Mouse (Mus musculus) thymus, adult 2 months (tissue): Measurements from ENCODE around the gene Bud31. TPM values are rescaled to one million over a fixed set of nuclear protein-coding genes. Genes with fewer than 3 reads are reported as not detected.
"Not testable (repeated sequence)": the region's sequence is repeated elsewhere in the genome, so short reads cannot be mapped to it uniquely, and the experiment has no call there.

ENCODE experiments used
- DNase-seq: peaks from one replicate; pipeline ENCODE4 v3.0.0; 2021
- H3K27ac ChIP-seq: fragments of 200-500 bp; 2 replicates; pipeline ENCODE4 v1.5.1; 2012; ENCODE audit warnings: low read length, control low read depth; ENCODE audit not compliant: control insufficient read depth, insufficient read depth
- H3K27me3 ChIP-seq: fragments of 200-500 bp; 2 replicates; pipeline ENCODE4 v1.6.1; 2012; ENCODE audit warnings: mild to moderate bottlenecking, low read length, moderate library complexity, mixed read lengths; ENCODE audit not compliant: control insufficient read depth, insufficient read depth
- H3K36me3 ChIP-seq: fragments of 200-500 bp; 2 replicates; pipeline ENCODE4 v1.6.1; 2012; ENCODE audit warnings: mild to moderate bottlenecking, low read length, moderate library complexity; ENCODE audit not compliant: control insufficient read depth, insufficient read depth
- H3K4me1 ChIP-seq: fragments of 200-500 bp; replicated peaks from 2 replicates; pipeline ENCODE4 v1.6.1; 2012; ENCODE audit warnings: low read length; ENCODE audit not compliant: control insufficient read depth, insufficient read depth
- H3K4me3 ChIP-seq: fragments of 200-500 bp; 2 replicates; pipeline ENCODE4 v1.5.1; 2012; ENCODE audit warnings: mild to moderate bottlenecking, low read length, control low read depth, moderate library complexity; ENCODE audit not compliant: control insufficient read depth, insufficient read depth
- CTCF ChIP-seq: fragments of 200-500 bp; IDR thresholded peaks from 2 replicates; pipeline ENCODE4 v1.5.1; 2012; ENCODE audit warnings: mild to moderate bottlenecking, control low read depth, low read length, moderate library complexity, borderline replicate concordance; ENCODE audit not compliant: control insufficient read depth, poor library complexity, insufficient read depth; ENCODE audit errors: extremely low read depth
- POLR2A ChIP-seq: fragments of 200-500 bp; IDR thresholded peaks from 2 replicates; pipeline ENCODE4 v1.6.1; 2012; ENCODE audit warnings: mild to moderate bottlenecking, low read length, control low read depth, moderate library complexity; ENCODE audit not compliant: control insufficient read depth, poor library complexity, insufficient read depth; ENCODE audit errors: extremely low read depth
- WGBS: fragments of 180-500 bp; shearing (Covaris S2); methylation state at CpG from one replicate; pipeline ENCODE4 v1.1.7; 2018; 5-methylcytosine and 5-hydroxymethylcytosine counted together
- polyA plus RNA-seq: library from polyadenylated mRNA; depleted of rRNA; stranded (reverse); fragments of >200 nt; gene quantifications from 2 replicates; pipeline ENCODE4 v1.2.3, GENCODE M21; 2012

Gene Bud31
- polyA plus RNA-seq, 1 experiment, result 105 TPM

DNA sequence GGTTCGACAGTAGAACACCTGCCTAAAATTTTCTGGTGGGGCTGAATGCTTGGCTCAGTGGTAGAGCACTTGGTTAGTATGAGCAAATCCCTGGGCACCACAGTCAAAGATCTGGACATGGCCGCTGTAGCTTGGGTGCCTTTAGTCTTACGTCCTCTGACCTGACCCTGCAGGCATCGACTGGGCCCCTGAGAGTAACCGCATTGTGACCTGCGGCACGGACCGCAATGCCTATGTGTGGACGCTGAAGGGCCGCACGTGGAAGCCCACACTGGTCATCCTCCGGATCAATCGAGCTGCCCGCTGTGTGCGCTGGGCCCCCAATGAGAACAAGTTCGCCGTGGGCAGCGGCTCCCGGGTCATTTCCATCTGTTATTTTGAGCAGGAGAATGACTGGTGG, 16.8 kb upstream of the Bud31 start:
- no peak overlapping the region for H3K27ac ChIP-seq
- H3K4me1 ChIP-seq, result no peaks in the 10 kb centered on the region
- no peak overlapping the region for H3K4me3 ChIP-seq
- peaks cover 57% of the 10 kb centered on the region for H3K36me3 ChIP-seq
- DNase-seq, result no peak
- WGBS, result 97% methylated on average over 19 of the region's 19 CpGs
- no peaks in the 10 kb centered on the region for H3K27me3 ChIP-seq
- TF ChIP-seq CTCF, result no peak
- no peak for TF ChIP-seq POLR2A

- Histone ChIP-seq H3K4me3 (no peak overlapping the region), H3K27ac (no peak overlapping the region), H3K27me3 (no peaks in the 10 kb centered on the region), H3K36me3 (peaks cover 83% of the 10 kb centered on the region), H3K4me1 (no peaks in the 10 kb centered on the region)
- DNase-seq, result no peak
- WGBS, result 98% methylated on average over 9 of the region's 9 CpGs
- no peak for TF ChIP-seq CTCF
- TF ChIP-seq POLR2A, result no peak
These were observed 13.6 kb upstream of the Bud31 start for GRCm38 (mm10) chr5:145126580-145126979.

DNA sequence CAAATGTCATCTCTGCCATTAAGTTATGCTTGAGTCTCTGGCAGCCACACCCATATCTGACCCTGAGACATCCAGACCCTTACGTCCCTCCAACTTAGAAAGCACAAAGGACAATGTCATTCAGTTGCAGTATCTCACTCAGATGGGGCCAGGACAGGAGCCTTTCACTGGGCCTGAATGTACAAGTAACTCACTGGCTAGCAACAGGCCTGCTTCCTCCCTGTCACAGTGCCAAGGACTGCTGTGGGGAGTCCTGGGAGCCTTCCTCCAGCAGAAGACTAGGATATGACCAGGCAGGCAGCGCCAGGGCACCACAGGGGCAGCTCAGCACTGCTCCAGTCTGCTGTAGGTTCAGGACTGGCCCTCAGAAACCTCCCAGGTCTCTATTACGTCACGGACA, 11.0 kb upstream of the Bud31 start:
- no peak for TF ChIP-seq POLR2A
- TF ChIP-seq CTCF, result no peak
- H3K27me3 ChIP-seq, result no peaks in the 10 kb centered on the region
- H3K4me1 ChIP-seq, result no peaks in the 10 kb centered on the region
- H3K36me3 ChIP-seq, result peaks cover 90% of the 10 kb centered on the region
- WGBS, result 98% methylated on average over 4 of the region's 4 CpGs
- H3K27ac ChIP-seq, result no peak overlapping the region
- DNase-seq, result no peak
- no peak overlapping the region for H3K4me3 ChIP-seq

DNA sequence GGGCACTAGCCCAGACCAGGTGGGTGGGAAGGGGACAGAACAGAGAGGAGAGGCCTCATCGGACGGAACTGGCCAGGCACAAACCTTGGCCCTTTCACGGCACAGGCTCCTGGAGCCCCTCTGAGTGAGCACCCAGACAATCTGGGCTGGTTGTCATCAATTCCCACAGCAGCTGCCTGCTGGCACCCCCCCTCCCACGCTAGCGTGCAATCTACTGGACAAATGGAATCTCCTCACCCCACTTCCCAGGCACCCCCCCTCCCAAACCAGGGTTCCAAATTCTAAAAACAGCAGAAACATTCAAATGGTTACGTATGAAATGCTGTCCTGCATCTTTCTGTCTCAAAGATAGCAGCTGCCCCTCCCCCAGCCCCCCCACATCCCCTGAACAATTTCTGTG, 10.4 kb upstream of the Bud31 start:
- H3K36me3 ChIP-seq, result peaks cover 90% of the 10 kb centered on the region
- H3K4me1 ChIP-seq, H3K4me3 ChIP-seq, H3K27me3 ChIP-seq, H3K27ac ChIP-seq, DNase-seq: not testable (repeated sequence)
- 99% methylated on average over 5 of the region's 6 CpGs for WGBS

GRCm38 (mm10) chr5:145130191-145130590, 10.0 kb upstream of the Bud31 start:
- 94% methylated on average over 11 of the region's 11 CpGs for WGBS
- H3K27me3 ChIP-seq, result no peaks in the 10 kb centered on the region
- H3K27ac ChIP-seq, result no peak overlapping the region
- no peak overlapping the region for H3K4me3 ChIP-seq
- DNase-seq, result no peak
- H3K4me1 ChIP-seq, result no peaks in the 10 kb centered on the region
- H3K36me3 ChIP-seq, result peaks cover 89% of the 10 kb centered on the region
- TF ChIP-seq POLR2A (no peak), CTCF (no peak)

DNA sequence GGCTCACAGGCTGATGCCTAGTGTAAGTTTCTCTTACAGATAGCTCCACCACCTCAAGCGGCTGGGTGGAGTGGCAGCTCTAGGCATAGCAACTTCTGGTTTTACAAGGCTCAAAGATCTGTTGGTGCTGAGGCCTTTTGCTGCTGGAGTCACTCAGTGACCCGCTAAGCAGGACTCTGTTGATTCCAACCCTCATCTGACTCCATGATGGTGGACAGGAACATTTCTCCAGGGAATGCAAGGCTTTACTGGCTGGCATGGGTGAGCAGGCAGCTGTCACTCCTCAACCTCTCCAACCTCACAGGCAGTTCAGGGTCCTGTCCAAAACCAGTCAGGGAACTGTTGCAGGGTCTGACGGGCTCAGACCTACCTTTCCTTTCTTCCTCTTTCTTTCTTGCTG, 9.2 kb upstream of the Bud31 start:
- TF ChIP-seq CTCF, result no peak
- TF ChIP-seq POLR2A, result no peak
- DNase-seq, result no peak
- 90% methylated on average over 3 of the region's 3 CpGs for WGBS
- Histone ChIP-seq H3K4me1 (no peaks in the 10 kb centered on the region), H3K27me3 (no peaks in the 10 kb centered on the region), H3K27ac (no peak overlapping the region), H3K4me3 (no peak overlapping the region), H3K36me3 (peaks cover 82% of the 10 kb centered on the region)

DNA sequence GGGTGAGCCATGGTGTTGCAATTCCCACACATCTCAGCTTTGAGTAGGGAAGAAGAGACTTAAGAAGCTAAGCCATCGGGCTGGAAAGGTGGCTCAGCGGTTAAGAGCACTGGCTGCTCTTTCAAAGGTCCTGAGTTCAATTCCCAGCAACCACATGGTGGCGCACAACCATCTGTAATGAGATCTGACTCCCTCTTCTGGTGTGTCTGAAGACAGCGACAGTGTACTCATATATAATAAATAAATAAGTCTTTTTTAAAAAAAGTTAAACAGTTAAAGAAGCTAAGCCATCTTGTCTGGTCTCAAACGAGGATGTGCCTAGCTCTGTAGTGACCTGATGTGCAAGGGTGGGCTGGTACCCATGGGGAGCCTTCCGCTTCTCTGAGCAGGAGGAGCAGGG, 6.9 kb upstream of the Bud31 start:
- DNase-seq, H3K4me3 ChIP-seq, H3K27me3 ChIP-seq, H3K27ac ChIP-seq, H3K4me1 ChIP-seq: not testable (repeated sequence)
- WGBS, result 97% methylated on average over 6 of the region's 6 CpGs
- peaks cover 64% of the 10 kb centered on the region for H3K36me3 ChIP-seq
